Mouse (Mus musculus): Measurements from ENCODE around the gene Kmt2c. TPM values are rescaled to one million over a fixed set of nuclear protein-coding genes. Genes with fewer than 3 reads are reported as not detected.
"Not testable (repeated sequence)": the region's sequence is repeated elsewhere in the genome, so short reads cannot be mapped to it uniquely, and the experiment has no call there.

Gene Kmt2c
- polyA plus RNA-seq, 1 experiment from 2014 or later, result 19.3 TPM

DNA sequence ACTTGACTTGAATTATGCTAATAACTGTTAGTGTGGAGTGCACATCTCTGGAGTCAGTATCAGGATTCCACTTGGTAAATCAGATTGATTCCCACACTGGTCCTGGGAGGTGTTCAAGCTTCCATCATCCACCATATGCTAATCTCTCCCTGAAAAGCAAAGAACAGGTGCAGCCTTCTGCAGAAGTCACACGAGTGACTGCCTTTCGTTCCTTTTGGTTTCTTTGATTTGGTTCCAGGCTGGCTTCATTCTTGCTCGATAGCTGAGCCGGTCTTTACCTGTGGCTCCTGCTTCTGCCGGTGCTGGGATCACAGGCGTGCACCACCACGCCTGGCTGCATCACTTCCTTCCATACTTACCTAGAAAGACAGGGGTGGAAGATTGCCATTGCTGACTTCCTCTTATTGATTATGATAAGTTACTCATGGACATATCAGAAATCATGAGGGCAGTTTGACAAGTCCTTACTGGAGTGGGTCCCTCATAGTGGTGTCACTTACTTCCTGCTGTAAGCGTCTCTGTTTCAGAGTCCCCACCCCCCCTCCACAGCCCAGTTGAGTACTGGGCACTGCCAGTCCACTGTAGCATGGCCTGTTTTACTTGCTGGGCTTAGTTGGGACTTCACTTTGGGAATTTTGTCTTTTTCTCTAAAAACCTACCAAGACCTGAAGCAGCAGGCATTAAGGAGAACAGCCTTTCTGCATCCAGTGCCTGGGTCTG lies 245.6 kb downstream of the Kmt2c start:
- Histone ChIP-seq H3K79me2 (ENCODE audit: inconsistent target) (no peaks in the 10 kb centered on the region), H3K4me3 (ENCODE audit: inconsistent target) (no peak overlapping the region), H3K36me3 (ENCODE audit: inconsistent target) (peaks cover 82% of the 10 kb centered on the region), H3K27ac (no peak overlapping the region)
- 92% methylated on average over 8 of the region's 8 CpGs for WGBS (ENCODE audit: missing documents)

DNA sequence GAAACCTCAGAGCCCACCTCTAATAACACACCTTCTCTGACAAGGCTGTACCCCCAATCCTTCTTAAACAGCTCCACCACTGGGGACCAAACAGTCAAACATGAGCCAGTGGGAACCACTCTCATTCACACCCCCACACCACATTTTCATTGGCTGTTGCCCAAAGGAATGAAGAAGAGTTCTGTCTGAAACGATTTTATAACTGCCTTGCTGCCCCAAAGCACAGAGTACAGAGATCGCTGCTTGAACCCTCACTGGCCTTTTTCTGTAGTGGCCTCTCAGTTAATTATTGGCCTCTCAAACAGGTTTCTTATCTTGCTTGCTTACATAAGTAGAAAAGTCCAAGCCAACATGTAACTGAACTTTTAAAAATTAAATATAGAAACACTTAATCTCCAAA lies 246.2 kb downstream of the Kmt2c start:
- 81% methylated on average over 2 of the region's 2 CpGs for WGBS (ENCODE audit: missing documents)
- Histone ChIP-seq H3K36me3 (ENCODE audit: inconsistent target) (peaks cover 76% of the 10 kb centered on the region), H3K4me3 (ENCODE audit: inconsistent target) (no peak overlapping the region), H3K79me2 (ENCODE audit: inconsistent target) (no peaks in the 10 kb centered on the region), H3K27ac (no peak overlapping the region)

DNA sequence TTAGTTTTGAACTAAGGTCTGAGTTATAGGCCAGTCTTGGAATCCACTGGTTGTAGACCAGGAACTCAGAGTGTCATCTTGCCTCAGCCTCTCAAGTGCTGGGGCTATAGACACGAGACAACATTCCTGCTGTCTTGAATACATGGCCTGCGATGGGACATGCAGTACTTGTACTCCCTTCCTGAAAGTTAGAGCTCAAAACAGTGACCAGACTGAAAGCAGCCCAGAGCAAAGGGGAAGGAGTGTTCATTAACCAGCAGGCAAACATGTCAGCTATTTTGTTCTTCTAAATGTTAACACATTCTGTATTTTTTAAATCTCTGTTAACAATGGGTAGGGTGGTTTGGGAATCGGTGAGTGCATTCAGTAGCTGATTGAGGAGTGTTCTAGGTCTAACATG lies 251.5 kb downstream of the Kmt2c start:
- 90% methylated on average over 3 of the region's 3 CpGs for WGBS (ENCODE audit: missing documents)
- Histone ChIP-seq H3K4me3 (ENCODE audit: inconsistent target) (no peak overlapping the region), H3K27ac (no peak overlapping the region), H3K36me3 (ENCODE audit: inconsistent target) (peaks cover 25% of the 10 kb centered on the region), H3K79me2 (ENCODE audit: inconsistent target) (no peaks in the 10 kb centered on the region)

DNA sequence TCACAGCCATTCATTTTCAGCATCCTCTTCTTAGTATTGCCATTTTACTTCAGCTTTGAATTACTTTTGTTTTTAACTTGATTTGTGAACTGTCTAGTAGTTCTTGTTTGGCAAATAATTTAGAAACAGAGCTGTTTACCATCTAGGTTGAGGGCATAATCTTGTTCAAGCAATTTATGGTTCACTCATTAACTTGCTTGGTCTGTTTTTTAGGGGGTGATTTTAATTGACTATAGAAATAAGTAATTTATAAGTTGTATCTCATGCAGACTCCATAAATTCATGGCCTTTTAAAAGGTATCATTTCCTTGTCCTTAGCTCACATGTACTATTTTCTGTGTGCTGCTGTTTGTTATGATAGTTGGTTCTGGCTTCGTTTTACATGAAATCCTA lies 252.1 kb downstream of the Kmt2c start:
- 100% methylated on average over 1 of the region's 1 CpGs for WGBS (ENCODE audit: missing documents)
- no peak overlapping the region for H3K27ac ChIP-seq
- H3K79me2 ChIP-seq (ENCODE audit: inconsistent target), result no peaks in the 10 kb centered on the region
- peaks cover 19% of the 10 kb centered on the region for H3K36me3 ChIP-seq (ENCODE audit: inconsistent target)
- H3K4me3 ChIP-seq (ENCODE audit: inconsistent target), result no peak overlapping the region

DNA sequence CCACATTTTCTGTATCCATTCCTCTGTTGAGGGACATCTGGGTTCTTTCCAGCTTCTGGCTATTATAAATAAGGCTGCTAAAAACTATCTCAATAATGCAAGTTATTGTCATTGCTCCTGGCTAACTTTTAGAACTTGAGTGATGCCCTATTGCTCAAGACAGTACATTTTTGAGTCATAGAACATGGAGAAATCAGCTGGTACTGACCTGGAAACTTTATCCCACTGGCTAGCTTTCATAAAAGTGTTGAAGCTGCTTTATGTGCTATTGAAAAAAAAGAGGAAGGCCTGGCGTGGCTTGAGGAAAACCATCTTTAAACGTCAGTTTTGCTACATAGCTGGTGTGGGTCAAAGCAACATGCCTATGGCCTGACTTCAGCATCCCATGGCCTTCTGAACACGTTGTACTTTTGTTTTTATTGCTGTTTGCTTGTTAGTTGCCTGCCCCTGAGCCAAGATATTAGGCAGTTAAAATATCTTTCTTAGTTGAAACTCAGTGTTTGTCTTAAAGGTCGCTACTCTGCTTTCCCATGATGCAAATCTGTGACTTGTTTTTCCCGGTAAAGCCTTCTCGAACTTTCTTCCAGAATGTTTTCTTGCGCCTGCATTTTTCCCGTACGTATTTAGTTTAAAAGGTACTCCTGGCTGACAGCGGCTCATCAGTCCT lies 252.6 kb downstream of the Kmt2c start:
- 74% methylated on average over 10 of the region's 10 CpGs for WGBS (ENCODE audit: missing documents)
- peaks cover 16% of the 10 kb centered on the region for H3K36me3 ChIP-seq (ENCODE audit: inconsistent target)
- H3K79me2 ChIP-seq (ENCODE audit: inconsistent target), result no peaks in the 10 kb centered on the region
- no peak overlapping the region for H3K27ac ChIP-seq
- no peak overlapping the region for H3K4me3 ChIP-seq (ENCODE audit: inconsistent target)

DNA sequence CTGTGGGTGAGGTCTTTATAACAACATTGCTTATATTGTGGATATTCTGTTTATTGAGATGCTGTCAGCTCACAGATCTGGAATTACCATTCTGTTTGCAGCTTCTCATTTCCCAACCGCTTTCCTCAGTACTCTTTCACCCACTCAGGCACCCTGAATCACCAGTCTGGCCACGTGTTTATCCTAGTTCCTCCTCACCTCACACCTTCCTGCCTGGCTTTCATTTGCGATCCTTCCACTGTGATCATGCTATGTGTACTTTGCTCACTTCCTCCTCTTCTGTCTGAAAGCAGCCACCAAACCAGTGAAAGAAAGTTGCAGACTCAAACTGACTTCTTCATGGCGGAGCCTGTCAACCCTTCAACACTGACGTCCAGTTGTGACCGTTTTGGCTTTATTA lies 255.5 kb downstream of the Kmt2c start:
- H3K79me2 ChIP-seq (ENCODE audit: inconsistent target), result no peaks in the 10 kb centered on the region
- no peaks in the 10 kb centered on the region for H3K36me3 ChIP-seq (ENCODE audit: inconsistent target)
- WGBS (ENCODE audit: missing documents), result 55% methylated on average over 6 of the region's 6 CpGs
- no peak overlapping the region for H3K4me3 ChIP-seq (ENCODE audit: inconsistent target)
- no peak overlapping the region for H3K27ac ChIP-seq

DNA sequence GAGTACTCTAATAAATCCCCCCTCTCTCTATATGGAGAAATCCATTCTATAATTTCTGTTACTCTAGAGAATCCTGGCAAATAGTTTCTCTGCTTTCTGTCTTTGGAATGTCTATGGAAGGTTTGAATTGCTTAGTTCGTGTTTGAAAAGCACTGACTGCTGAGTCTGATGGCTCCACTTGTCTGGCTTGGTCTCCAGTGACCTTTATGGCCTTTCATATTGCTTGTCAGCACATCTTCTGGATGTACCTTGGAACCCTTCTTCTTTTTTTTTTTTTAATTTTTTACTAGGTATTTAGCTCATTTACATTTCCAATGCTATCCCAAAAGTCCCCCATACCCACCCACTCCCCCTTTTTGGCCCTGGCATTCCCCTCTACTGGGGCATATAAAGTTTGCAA lies 274.2 kb downstream of the Kmt2c start:
- H3K27ac ChIP-seq; H3K4me3 ChIP-seq (ENCODE audit: inconsistent target); H3K36me3 ChIP-seq (ENCODE audit: inconsistent target): not testable (repeated sequence)
- whole genome bisulfite sequencing (ENCODE audit: missing documents), result 100% methylated on average over 1 of the region's 1 CpGs
- H3K79me2 ChIP-seq (ENCODE audit: inconsistent target), result peaks cover 60% of the 10 kb centered on the region

DNA sequence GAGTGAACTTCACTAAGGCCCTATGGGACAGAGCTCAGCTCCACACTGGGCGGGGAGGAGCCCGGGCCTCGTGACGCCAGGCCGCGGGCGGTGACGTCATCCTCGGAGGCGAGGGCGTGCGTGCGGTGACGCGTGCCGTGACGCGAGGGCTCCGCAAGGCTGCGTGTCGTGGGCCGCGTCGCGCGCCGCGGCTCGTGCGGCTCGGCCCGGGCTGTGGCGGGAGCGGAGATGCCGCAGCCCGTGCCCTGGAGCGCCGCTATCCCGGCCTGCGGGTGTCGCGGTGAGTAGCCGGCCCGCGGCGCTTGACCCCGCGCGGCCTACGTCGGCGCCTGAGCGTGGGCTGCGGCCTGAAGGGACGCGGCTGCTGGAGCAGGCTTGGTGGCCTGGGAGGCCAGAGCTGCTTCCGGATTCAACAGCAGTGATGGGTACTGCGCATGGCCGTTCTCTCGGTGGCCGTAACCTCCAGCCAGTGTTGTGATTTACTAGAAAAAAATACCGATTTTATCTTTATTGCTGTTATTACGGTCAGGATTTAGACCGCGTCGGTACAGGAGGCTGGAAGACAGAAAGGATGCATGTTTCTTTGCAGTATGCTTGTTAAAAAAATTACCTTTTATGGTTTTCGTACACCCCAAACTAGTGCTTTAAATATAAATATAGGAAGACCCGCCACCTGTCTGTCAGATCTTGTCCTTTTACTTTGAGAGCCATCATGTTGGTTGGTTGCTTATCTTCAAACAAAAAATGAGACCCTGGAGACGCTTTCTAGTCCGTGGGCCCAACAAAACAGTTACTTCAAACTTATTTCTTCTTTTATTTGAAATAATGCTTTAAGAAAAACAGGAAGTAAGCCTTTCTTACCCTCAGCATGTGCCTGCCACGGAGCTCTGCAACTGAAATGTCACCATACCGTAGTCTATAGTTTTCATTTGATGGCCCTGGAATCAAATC lies 275.6 kb downstream of the Kmt2c start, which contains the start of gene E130116L18Rik:
TSS of gene E130116L18Rik (minus strand) at position 402 of the 951 bp plus-strand sequence.
- H3K27ac ChIP-seq, result peak within 1 kb of the TSS; percentile 54
- peaks cover 46% of the 10 kb centered on the region for H3K79me2 ChIP-seq (ENCODE audit: inconsistent target)
- under 1% methylated on average over 71 of the region's 72 CpGs for WGBS (ENCODE audit: missing documents)
- H3K4me3 ChIP-seq (ENCODE audit: inconsistent target), result peak within 1 kb of the TSS; percentile 63
- no peaks in the 10 kb centered on the region for H3K36me3 ChIP-seq (ENCODE audit: inconsistent target)

Other genes starting within 250 kb of the Kmt2c start
- gene Cct8l1, start 17.3 kb upstream of the Kmt2c start, polyA plus RNA-seq (2018), result not detected in 3 replicates
- gene Xrcc2, start 207.0 kb upstream of the Kmt2c start, polyA plus RNA-seq (2018), result 1.3 to 4.8 TPM (median 1.8 TPM) in 3 replicates